Mouse (Mus musculus) urinary bladder, postnatal 25 days (tissue): ENCODE measurements around the gene Bcl2l13.
"Not testable (repeated sequence)": the region's sequence is repeated elsewhere in the genome, so short reads cannot be mapped to it uniquely, and the experiment has no call there.

Experiments used
- DNase-seq: peaks from one replicate; pipeline ENCODE4 v3.0.0; 2022; ENCODE audit warnings: low spot score

The Bcl2l13 gene

GRCm38 (mm10) chr6:120830866-120831608 lies 5.0 kb upstream of the Bcl2l13 start:
- no peak for DNase-seq

DNA sequence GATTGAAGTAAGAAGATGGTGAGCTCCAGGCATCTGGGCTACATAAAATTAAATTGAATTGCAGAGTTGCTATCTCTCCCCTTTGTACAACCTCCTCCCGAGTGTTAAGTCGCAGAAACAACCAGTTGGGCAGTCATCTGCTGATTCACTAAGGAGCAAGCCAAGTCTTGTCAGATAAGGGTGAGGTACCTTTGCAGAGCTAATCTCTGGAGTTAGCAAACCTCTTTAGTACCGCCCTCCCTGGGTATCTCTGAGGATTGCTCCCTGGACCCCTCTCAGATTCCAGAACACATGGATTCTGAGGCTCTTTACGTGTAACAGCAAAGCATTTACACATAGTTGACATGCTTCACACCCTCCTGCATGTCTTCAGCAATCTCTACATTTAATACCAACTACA lies 3.9 kb upstream of the Bcl2l13 start:
- no peak for DNase-seq

DNA sequence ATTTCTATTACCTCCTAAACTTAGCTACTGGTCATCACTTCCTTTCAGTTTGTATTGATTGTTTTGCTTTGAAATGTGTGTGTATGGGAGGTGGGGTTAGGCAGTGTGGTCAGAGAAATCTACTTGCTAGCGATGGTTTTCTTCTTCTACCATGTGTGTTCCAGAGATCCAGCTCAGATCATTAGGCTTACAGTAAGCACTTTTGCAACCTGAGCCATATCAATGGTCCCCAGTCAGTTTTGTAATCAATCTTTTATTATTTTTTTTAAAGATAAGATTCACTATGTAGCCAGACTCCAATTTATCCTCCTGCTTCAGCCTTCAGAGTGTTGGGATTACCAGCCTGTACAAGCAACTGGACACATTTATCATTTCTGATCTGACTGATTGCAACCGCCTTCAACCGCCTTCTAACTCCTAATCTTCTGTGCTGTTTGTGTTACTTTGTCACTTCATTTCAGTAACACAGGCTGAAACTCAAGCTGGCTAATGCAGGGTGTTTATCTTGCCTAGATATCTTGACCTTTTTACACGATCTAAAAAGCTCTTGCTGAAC lies 1.2 kb upstream of the Bcl2l13 start:
- DNase-seq, result no peak

GRCm38 (mm10) chr6:120836389-120837151 lies 558 bp downstream of the Bcl2l13 start:
- no peak for DNase-seq

- DNase-seq, result no peak
Measured at GRCm38 (mm10) chr6:120837152-120837530, 1.1 kb downstream of the Bcl2l13 start.

DNA sequence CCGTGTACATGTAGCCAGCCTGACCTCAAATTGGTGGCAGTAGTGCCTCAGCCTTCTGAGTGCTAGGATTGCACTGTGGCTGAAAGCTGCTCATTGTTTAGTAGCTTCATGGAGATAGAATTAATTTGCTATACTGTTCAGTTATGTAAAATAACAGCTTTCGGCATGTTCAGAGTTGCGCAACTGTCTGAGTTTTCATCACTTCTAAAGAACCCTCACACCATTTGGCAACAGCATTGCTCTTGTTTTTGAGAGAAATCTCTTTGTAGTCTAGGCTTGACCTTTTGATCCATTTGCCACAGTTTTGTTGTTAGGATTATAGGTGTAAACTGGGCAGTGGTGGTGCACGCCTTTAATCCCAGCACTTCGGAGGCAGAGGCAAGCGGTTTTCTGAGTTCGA lies 4.2 kb downstream of the Bcl2l13 start:
- no peak for DNase-seq

DNA sequence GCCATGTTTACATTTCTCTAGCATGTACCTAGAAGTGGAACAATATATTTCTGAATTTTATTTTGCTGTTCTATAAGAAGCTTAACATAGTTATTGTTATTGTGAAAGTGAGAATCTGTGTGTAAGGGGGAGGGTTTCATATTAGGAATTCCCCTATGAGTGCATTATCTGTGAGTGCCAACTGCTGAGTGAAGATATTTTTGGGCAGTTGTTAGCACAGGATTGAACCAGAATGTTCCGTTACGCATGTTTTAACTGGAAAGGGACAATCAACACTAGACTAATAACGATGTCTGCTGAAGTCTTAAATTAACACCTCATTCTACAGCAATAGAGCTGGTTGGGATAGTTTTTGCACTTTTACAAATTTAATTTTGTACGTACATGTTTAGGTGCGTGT lies 5.7 kb downstream of the Bcl2l13 start:
- DNase-seq, result no peak

GRCm38 (mm10) chr6:120850720-120851119 lies 14.7 kb downstream of the Bcl2l13 start:
- not testable (repeated sequence) for DNase-seq

- no peak for DNase-seq
Measured at GRCm38 (mm10) chr6:120854413-120854812, 18.4 kb downstream of the Bcl2l13 start.

DNA sequence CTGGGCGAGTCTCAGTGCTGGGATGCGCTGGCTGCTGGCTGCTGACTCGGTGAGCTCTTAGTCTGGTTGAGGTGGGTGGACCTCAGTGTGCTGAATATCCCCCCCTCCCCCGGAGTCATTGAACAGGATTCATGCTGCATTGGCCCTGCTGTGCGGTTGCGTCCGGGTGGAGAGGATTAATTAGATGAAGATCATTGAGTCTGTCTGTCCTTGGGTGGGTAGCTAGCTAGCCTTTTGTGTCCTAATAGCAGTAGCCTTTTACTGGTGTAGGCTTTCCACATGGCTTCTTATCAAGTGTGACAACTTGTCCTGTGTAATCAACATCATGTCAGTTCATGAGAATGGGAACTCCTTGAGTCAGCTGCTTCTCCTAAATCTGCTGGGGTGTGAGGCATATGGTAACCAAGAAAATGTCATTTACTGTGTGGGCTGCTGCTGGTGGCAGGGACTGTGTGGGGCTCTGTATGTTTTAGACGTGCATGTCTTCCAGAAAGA lies 22.3 kb downstream of the Bcl2l13 start:
- no peak for DNase-seq

GRCm38 (mm10) chr6:120860079-120860478 lies 24.1 kb downstream of the Bcl2l13 start:
- no peak for DNase-seq

DNA sequence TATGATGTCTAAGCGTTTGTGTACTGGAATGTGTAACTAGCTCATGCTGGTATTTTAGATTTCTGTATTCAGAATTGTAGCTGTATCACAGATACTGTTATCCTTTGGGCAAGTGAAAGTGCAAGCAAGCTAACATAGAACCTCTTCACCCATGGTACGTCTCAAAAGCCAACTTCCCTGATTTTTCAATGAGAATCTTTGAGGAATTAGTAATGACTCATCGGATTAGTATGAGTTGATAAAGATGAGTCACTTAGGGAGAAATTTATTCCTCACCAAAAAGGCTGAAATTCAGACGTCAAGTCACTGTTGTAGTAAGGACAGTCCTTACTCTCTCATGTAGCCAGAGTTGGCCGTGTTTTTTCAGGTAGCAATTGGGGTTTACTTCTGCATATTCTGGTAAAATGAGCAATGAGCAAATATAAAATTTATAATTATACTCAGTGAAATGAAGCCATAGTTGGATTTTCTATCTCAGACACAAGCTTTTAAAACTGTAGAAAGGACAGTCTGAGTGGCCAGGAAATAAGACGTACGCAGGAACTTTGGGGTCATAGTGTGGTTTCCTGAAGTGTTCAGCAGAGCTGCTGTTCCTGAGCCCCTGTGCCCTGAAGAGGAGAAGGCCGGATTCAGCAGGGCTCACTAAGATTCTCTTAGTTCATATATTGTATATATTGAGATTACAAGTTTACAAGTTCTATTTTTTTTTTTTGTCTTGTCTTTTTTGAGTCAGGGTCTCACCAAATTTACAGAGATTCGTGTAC lies 30.2 kb downstream of the Bcl2l13 start:
- no peak for DNase-seq

DNA sequence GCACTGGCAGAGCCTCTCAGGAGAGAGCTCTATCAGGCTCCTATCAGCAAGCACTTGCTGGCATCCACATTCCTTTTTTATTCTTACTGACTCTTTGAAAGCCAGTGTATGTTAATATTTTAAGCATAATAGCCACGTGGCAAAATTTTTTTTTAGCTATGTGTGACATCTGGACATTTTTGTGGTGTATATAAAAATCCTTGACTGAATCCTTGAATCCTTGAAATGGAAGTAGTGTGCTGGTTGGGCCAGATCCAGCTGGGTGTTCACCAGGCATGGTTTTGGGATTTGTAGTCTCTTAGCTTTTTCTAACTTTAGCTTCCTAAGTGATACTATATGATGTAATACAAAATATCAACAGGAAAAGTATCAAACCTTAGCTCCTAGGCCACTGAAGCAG lies 32.8 kb downstream of the Bcl2l13 start:
- DNase-seq, result no peak

- DNase-seq, result no peak
Measured at GRCm38 (mm10) chr6:120871286-120871685, 35.3 kb downstream of the Bcl2l13 start.

- DNase-seq, result no peak
Measured at GRCm38 (mm10) chr6:120873874-120874273, 37.9 kb downstream of the Bcl2l13 start.

- no peak for DNase-seq
Measured at GRCm38 (mm10) chr6:120879046-120879445, 43.0 kb downstream of the Bcl2l13 start.

GRCm38 (mm10) chr6:120884436-120884835 lies 48.4 kb downstream of the Bcl2l13 start:
- no peak for DNase-seq

DNA sequence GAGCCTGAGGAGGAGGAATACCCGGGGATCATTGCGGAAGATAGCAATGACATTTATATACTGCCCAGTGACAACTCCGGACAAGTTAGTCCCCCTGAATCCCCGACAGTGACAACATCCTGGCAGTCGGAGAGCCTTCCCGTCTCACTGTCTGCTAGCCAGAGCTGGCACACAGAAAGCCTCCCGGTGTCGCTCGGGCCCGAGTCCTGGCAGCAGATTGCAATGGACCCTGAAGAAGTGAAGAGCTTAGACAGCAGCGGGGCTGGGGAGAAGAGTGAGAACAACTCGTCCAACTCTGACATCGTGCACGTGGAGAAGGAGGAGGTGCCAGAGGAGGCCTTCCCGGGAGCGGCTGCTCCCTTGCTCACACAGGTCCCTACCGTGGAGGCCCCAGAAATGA lies 50.7 kb downstream of the Bcl2l13 start:
- no peak for DNase-seq

- no peak for DNase-seq
Measured at GRCm38 (mm10) chr6:120894089-120894488, 58.1 kb downstream of the Bcl2l13 start.

GRCm38 (mm10) chr6:120894524-120894923 lies 58.5 kb downstream of the Bcl2l13 start:
- DNase-seq, result no peak

GRCm38 (mm10) chr6:120898188-120898833 lies 62.3 kb downstream of the Bcl2l13 start:
- DNase-seq, result no peak
